Mouse (Mus musculus) frontal cortex, adult (tissue): ENCODE measurements around the gene Slc18a2.
A peak's percentile ranks its signal among the peaks of the same experiment; 100 is the strongest.

Experiments used
- ATAC-seq: cut with Nextera tagmentation; 2 replicates; pipeline ENCODE4 v1.9.2; 2017; ENCODE audit warnings: mild to moderate bottlenecking, moderate library complexity, mixed read lengths; ENCODE audit not compliant: low TSS enrichment

The Slc18a2 gene

DNA sequence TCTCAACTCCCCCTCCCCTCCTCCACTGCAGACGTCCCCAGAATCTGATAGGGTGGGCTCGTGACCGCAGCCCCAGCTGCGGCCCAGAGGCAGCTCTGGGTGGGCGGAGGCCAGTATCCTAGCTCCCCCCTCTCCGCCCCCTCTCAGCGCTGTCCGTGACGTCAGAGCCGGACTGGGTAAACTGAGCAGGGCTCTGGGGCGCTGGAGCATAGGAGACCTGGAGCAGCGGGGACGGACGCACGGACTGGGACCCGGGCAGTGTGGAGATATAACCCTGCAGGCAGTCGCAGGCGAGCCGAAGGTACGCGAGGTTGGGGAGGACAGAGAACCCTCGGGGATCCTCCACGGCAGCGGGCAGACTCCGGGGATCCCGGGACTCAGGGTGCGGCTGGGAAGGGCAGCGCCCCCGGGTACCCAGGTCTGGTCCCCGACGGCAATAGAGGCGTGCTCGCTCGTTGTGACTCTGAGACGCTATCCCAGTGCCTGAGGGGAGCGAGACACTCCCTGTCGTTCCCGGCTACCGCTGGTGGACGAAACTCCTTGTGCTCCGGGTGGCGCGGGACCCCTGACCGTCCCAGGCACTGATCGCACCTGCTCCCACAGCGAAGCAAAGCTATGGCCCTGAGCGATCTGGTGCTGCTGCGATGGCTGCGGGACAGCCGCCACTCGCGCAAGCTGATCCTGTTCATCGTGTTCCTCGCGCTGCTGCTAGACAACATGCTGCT is at the start of gene Slc18a2:
Gene Slc18a2 (plus strand): TSS at position 179 of the 725 bp plus-strand sequence.
- ATAC-seq = no peak

DNA sequence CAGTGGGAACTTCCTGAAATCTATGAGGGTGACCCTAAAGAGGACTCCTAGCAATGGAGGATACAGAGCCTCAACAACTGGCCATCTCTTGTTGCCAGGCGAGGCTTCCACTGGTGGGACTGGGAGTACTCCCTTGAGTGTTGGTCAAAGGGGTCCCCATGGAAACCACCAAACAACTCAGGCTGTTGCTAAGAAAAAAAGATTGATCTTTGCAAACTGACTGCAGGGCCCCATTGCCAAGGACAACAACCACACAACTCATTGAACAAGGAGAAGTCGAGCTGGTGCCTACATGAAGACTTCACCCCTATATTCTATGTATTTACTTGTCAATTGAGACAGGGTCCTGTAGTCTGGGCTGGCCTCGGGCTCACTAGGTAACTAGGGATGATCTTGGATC is 43.8 kb upstream of the Slc18a2 start:
- ATAC-seq = no peak

DNA sequence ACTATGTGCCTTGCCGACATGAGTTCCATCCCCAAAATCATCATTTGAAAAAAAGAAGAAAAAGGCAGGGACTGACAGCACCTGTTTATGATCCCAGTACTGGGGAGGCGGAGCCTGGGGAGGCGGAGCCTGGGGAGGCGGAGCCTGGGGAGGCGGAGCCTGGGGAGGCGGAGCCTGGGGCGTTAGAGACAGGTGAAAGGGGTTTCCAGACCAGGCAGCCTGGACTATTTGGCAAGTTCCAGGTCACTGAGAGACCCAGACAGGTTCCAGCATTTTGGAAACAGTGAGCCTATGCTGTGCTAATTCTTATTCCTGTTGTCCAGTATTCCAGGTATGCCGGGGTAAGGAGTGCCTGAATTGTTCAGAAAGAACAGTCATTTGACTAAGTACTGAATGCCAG is 41.7 kb upstream of the Slc18a2 start, which contains the start of gene Kcnk18:
Gene Kcnk18 (plus strand): TSS at position 224 of the 400 bp plus-strand sequence.
- no peak for ATAC-seq

DNA sequence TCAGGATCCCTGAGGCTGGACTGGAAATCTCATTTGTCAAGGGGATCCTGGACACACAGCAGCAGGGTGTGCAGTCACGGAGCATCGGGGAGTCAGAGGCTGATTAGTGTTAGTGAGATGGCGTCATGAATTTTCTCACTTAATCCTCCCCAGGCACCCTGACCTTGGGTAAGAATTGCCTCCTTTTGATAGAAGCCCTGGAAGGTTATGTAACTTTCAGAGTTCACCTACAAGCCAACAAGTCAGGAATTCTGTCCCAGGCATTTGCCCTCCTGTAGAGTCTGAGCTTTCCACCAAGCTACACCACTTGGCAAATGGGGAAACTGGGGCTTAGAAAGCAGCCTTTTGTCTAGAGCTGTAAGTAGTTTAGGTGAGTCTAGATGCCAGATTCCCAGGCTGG is 39.6 kb upstream of the Slc18a2 start:
- no peak for ATAC-seq

DNA sequence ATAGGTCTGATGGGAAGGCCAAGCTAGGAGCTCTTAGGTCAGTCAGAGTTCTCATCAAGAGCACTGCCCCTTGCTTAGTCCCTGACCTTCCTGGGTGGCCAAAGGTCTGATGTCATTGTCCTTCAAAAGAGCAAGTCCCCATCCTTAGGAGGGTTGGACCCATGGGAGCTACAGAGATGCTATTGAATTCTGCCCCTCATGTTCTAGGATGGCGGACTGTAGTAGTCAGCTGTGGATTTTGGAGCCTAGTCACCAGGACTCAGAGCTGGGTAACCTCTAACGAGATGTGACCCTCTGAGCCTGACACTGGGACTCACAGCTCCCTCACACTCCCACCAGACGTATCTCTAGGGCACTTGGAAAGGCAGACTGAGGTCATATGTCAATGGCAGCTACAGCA is 32.3 kb upstream of the Slc18a2 start:
- no peak for ATAC-seq

DNA sequence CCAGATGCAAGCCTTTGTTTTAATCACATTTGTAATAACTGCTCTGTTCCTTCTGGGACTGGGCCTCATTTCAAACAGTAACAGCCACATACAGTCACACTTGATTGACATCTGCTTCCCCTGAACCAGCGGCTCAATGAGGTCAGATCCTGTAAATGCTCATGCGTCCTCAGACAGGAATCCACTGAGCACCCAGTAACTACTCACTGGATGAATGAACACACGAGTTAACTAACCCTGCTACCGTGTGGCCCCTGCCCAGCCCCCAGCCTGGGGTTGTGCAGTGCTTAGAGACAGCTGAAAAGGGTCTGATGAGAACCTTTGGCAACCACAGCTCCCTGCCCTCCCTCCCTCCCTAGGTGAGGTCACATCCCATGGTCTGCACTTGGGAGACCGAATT is 27.9 kb upstream of the Slc18a2 start:
- ATAC-seq = no peak

DNA sequence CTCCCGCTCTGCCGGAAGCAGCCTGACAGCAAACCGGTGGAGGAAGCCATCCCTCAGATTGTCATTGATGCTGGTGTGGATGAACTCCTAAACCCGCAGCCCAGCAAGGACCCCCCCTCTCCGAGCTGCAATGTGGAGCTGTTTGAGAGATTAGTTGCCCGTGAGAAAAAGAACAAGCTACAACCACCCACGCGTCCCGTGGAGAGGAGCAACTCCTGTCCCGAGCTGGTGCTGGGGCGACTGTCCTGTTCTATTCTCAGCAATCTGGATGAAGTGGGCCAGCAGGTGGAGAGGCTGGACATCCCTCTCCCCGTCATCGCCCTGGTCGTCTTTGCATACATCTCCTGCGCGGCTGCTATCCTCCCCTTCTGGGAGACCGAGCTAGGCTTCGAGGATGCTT is 25.7 kb upstream of the Slc18a2 start:
- ATAC-seq = no peak

DNA sequence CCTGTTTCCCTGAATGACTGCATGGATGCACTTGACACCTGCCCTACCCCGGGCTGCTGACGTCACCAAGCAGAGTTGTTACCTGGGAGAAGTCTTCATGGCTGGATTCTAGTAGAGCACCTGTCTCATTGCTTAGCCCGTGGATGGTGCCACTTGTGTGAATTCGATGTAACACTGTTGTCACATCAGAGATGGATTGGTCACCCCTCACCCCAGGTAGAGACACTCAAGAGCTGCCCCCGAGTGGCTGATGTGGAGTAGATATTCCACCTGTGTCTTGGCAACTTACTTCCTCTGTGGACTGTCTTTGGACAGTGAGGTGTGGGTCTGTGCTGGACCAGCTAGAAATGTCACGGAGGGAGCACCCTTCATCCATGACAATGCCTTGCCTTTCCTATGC is 24.6 kb upstream of the Slc18a2 start:
- no peak for ATAC-seq

DNA sequence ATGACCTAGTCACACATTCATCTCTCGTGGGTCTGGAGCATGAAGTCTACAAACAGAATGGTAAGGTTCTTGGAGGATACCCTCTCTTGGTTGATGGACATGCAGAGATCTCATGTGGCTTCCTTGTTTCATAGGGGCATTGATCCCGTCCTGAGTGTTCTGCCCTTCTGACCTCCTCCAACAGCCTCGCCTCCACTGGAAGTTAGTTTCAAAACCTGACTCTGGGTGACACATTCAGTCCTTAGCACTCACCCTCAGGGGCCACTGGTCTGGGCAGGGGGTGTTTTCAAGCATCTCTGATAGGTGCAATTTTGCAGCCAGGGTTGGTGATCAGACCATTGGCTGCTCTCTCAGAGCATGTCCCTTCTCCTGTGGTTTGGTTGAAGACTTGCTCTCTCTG is 22.1 kb upstream of the Slc18a2 start:
- ATAC-seq = no peak

DNA sequence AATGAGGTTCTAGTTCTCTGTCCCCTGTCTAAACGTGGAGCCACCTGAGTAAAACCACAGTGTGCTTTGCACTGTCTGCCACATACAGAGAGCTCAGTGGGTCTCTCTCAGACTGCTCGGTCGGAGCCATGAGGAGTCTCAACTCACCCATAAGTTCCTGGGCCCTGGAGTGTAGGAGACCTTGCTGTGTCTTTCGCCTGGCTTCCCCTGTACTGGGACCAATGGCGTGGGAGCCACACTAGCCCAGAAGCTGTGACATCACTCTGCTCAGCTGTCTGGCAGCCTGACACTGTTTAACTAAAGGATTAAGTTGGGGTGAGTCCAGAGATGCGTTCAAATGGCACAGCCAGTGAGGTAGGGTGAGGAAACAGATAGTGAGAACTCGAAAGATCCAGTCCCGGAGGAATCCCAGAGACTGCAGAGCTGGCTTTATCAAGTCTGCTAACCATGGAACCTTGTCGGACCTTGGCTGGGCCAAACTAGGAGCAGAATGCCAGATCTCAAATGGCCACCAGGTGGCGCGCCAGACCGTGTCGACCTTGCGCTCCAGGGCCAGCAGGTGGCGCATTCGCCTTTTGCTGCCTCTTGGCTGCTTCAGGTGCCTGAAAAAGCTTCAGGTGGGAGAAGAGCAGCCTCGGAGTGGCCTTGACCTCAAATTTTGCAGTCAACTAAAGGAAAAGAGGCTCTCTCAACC is 21.4 kb upstream of the Slc18a2 start:
- peak; percentile 89 for ATAC-seq

DNA sequence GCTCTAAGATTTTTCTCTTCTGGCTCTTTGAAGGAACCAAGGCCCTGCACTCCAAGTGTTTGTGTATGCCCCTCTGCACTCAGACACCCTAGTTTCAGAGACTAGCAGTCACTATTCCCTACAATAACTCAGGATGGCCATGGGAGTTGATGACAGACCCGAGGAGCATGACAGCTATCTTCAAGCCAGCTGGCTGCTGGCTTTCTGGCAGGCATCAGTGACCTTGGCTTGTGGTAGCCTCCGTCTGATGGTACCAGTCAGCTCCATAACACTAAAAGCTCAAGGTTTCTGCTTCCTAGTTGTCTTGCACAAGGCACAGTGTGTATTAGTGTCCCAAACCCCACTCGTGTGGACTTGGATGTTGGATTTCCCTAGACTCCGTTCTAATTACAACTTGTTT is 18.7 kb upstream of the Slc18a2 start:
- ATAC-seq = no peak

DNA sequence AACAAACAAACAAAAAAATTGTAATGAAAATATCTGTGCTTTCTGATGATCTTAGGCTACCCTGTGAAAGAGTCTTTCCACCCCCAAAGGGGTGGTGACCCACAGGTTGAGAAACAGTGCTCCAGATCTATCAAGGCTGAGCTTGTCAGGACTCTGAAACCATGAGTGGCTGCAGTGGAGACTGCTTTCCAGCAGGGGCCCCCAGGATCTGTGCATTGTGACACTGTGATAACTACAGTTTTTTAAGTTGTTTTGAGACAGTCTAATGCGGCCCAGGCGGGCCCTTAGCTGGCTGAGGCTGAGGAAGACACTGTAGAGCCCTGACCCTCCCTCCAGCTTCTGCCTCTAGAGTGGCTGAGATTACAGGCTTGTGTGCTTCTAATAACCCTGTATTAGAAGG is 17.6 kb upstream of the Slc18a2 start:
- no peak for ATAC-seq

DNA sequence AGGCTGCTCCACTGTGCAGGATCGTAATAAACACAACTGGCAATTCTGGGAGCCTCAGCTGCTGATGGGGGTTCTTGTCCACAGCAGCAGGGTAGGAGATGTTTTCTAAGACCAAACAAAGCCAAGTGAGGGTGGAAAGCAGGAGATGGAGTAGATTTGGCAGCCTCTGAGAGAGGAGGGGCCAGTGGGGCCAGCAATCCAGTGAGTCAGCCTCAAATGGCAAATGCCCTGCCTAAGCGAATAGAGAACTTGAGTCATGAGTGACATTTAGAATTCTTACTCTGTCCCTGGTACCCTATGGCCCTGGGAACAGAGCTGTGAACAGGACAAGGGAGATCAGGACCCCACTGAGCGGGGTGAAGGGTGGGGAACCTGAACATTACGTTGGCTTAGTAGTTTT is 12.6 kb upstream of the Slc18a2 start:
- ATAC-seq = no peak

DNA sequence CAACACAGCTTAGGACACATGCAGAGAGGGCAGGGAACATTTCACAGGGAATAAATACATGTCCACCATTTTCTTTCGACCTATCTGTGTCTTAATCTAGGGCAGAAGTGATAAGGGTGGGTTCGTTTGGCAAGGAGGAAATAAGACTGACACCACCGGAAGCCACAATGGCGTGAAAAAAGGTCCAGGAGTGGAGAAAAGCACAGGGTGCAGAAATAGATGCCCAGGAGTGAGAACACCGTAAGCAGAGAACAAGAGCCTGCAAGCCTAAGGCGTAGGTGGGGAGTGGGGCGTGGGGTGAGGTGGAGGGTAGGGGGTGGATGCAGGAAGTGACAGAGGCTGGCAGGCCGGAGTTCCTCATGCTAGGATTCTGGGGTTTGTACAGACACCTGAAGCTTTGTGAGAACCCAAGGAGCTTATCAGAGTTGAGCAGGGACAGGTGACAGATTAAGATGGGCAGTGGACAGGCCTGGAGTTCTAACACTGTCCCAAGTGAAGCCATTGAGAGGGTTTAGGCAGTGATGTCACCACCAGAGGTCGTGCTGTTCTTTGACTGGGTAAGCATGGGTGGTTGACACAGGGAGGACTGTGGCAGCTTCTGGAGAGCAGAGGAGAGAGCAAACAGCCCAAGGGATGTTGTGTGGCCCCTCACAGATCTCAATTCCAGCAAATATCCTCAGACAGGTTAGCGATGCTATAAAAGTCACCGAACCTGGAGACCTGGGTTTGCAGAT is 12.0 kb upstream of the Slc18a2 start:
- ATAC-seq = no peak

DNA sequence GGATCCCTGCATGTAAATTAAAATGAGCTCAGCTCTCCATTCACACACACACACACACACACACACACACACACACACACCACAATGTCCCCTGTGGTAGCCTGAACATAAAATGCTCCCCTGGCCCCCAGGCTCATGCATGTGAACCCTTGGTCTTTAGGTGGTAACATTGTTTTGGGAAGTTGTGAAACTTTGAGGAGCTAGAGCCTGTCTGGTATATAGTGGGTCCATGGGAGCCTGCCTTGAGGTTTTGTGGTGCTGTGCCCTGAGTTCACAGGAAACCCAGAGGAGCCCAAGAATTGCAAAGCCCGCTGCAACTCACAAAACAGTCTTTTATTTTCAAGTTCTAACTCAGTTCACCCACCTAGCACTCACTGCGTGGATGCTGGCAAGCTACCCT is 8.0 kb upstream of the Slc18a2 start:
- no peak for ATAC-seq

DNA sequence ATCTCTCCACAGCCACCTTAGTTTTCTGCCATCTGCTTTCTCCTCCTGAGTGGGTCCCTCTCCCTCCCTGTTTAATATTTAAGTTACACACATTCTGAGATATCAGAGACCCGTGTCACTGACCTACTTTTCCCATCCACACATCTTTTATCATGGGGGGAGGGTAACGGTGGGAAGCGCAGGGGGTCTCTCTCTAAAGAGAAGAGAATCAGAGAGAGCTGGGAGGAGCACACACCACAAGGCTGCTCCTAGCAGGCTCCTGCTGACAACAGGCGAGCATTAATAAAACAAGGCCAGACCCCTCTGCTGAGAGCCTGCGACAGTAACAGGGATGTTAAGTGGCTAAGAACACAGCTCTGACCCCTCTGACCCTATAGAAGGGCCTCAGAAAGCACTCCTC is 1.1 kb upstream of the Slc18a2 start:
- no peak for ATAC-seq

DNA sequence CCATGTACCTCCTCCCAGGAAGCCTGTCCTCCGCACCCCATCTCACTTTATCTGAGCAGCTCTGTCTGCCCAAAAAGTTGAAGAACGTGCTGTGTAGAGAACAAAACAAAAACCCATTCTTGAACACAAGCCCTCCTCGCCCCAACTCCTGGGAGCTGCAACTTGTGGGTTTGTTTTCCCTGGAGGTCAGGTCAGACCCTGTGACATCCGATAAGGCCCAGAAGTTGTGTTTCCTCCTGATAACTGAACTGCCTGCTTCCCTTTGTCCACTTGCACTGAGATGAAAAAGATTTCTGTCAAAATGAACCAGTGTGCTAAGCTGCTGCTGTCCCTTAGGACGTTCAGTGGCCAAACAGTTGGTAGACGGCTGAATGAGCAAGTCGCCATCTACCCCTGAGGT is 908 bp downstream of the Slc18a2 start:
- no peak for ATAC-seq

DNA sequence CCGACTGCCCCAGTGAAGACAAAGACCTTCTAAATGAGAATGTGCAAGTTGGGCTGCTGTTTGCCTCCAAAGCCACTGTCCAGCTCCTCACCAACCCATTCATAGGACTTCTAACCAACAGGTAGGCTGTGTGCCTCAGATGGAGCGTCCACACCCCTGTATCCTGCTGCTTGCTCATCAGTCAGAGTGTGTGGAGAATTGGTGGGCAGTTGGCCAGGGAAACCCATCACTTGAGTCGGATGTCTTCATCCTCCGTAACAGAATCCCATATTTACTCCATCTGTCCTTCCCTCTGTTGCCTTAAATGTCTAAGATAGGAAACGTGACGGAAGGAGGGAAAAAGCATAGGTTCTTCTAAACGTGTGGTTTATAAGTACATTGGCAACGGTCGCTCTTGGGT is 2.5 kb downstream of the Slc18a2 start:
- ATAC-seq = no peak

DNA sequence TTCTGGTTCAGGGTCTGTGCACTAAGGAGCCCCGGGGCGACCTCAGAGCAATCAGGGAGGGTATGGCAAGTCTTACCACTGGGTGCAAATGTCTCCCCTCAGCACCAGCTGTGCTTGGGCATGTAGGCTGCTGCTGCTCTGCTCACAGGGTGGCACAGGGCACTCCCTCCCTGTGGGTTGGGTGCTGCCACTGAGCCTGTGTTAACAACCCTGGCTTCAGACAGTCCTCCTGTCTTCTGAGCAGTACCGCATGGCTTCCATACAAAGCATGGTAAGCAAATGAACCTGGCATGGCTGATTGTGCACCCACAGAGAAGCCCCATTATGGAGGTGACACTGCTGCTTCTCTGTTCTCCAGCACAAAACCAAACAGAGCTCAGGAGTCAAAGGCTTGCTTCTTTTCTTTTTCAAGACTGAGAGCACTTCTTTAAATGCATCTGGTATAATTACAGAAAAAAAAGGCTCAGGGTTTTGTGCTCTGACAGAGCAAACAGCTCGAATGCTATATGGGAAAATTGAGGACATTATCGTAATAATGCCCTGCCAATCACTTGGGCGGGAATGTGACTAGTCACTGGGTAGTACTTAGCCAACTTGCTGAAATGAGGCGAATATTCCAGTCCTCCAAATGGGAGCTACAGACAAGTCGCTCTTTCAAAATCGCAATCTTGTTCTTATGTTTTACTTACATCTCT is 4.3 kb downstream of the Slc18a2 start:
- no peak for ATAC-seq

DNA sequence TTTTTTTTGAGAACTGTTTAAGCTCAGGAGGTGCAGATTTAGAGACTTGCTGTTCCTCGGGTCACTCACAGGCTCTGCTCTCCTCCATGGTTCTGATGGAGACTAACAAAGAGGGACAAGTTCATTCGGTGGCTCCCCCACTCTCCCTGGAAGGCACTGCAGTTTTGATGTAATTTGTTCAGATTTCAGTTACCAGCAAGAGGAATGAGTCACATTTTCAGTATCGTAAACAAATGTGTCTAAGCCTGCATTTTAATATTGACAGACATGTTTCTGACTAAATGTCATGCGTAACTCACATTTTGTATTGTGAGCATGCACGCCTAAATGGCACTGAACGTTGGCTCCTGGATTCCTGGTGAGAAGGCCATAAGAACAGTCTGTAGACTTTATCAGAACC is 5.2 kb downstream of the Slc18a2 start:
- no peak for ATAC-seq

DNA sequence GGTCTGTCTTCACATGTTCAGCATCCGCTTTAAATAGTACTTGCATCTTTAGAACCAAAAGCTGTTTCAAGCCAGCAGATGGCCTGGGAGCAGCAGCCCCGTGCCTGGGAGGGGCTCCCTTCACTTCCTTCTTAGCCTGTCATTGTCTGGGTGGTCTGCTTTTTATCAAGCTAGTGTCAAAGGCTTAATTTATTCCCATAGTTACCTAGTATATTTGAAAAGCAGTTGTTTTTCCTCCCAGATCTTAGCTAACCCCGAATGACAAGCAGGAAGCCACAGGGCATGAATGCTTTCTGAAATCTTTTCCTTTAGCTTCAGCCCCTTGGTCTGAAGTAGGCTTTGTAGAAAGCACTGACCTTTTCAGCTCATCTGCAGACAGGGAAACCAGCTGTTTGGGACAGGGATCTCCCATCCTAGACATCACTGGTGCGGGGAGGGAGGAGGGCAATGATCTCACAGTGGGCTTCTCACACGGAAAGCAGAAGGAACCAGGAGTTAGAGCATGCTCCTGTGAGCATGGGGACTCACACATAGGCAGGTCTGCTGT is 6.8 kb downstream of the Slc18a2 start:
- ATAC-seq = 0 out of 2 replicates have a peak, but pooled peaks have one; percentile 55

DNA sequence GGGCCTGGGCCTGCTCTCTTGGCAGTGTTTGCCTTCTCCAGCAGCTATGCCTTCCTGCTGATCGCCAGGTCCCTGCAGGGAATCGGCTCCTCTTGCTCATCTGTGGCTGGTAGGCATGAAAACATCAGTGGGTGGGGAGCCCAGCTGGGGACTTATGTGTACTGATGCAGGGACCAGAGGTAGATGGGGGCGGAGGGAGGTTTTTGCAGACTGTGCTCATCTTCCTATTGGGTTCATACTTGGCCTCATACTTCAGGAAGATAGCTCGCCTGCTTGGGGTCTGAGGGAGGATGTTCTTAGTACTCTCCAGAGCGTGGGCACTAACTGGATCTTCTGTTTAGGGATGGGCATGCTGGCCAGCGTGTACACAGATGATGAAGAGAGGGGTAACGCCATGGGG is 12.5 kb downstream of the Slc18a2 start:
- peak; percentile 69 for ATAC-seq
